Mouse (Mus musculus) testis, adult 2 months (tissue): ENCODE data around the gene Casp2.

Source experiments
- CTCF ChIP-seq: fragments of 200-500 bp; IDR thresholded peaks from 2 replicates; pipeline ENCODE4 v1.5.1; 2012; ENCODE audit warnings: low read depth, mild to moderate bottlenecking, inconsistent platforms, low read length, moderate library complexity; ENCODE audit not compliant: control insufficient read depth, insufficient read depth, insufficient replicate concordance
- POLR2A ChIP-seq: fragments of 200-500 bp; IDR thresholded peaks from 2 replicates; pipeline ENCODE4 v1.6.1; 2012; ENCODE audit warnings: low read depth, mild to moderate bottlenecking, inconsistent platforms, low read length, moderate library complexity; ENCODE audit not compliant: control insufficient read depth

- TF ChIP-seq POLR2A (no peak), CTCF (no peak)
Observed at GRCm38 (mm10) chr6:42265391-42266330, 876 bp downstream of the Casp2 start.
